9 mouse cellular contexts compared by ENCODE assay signal in genomic region chr10:51490691-51491090, GRCm38 (mm10). TPM values are rescaled to one million over a fixed set of nuclear protein-coding genes. Genes with fewer than 3 reads are reported as not detected.
DNase-seq lines count a peak whose midpoint lies in the region; ATAC-seq and TF ChIP-seq lines count a peak whose summit lies in the region.
"Not testable (repeated sequence)": the region's sequence is repeated elsewhere in the genome, so short reads cannot be mapped to it uniquely, and the experiment has no call there.
"Had no signal": no experiment of that assay in that cellular context is flagged by ENCODE, and none has a peak within 500 bp of the region (broad histone marks: within the 10 kb centered on the region; RNA-seq: fewer than 3 reads in every experiment).

TSS of gene Lilrb4a (plus strand) at chr10:51490956.

- not testable (repeated sequence) for TF ChIP-seq RAD21 in CH12.LX (IDR thresholded peaks at IDR 0.05; ENCODE audit: low read depth, low read length)

- H3K4me1 ChIP-seq in CH12.LX (ENCODE audit: control insufficient read depth in 1 of 2, insufficient read depth in 2 of 2); brown adipose tissue, adult 24 weeks (ENCODE audit: control insufficient read depth, insufficient read depth, insufficient read length, low read length); lung, postnatal 0 days (ENCODE audit: insufficient read depth, low read depth, low read length): not testable (repeated sequence)

- not testable (repeated sequence) for TF ChIP-seq CTCF in CH12.LX (conservative IDR thresholded peaks at IDR 0.05 in 1 of 2, IDR thresholded peaks at IDR 0.05 in 1 of 2; ENCODE audit: low read depth in 2 of 2, low read length in 2 of 2); lung, postnatal 0 days (IDR thresholded peaks at IDR 0.05)

- H3K36me3 ChIP-seq in CH12.LX (replicated peaks in 1 of 2; ENCODE audit: control insufficient read depth in 1 of 2, insufficient read depth in 1 of 2, low read length in 1 of 2); lung, postnatal 0 days (ENCODE audit: insufficient read depth, low read length): not testable (repeated sequence)

- H3K9ac ChIP-seq in CH12.LX (ENCODE audit: insufficient read depth, low read depth); lung, postnatal 0 days (replicated peaks; ENCODE audit: low read depth): not testable (repeated sequence)

- not testable (repeated sequence) for H3K9me3 ChIP-seq in CH12.LX (replicated peaks; ENCODE audit: low read length); lung, postnatal 0 days (ENCODE audit: low read length)

- H3K4me3 ChIP-seq in CH12.LX (replicated peaks in 1 of 3; ENCODE audit: low read depth in 2 of 3, low read length in 2 of 3, poor library complexity in 1 of 3) = peak within 1 kb of the TSS in 2 of 3 experiments; percentile 28 to 34
- peak within 1 kb of the TSS; percentile 11 for H3K4me3 ChIP-seq in brown adipose tissue, adult 24 weeks (ENCODE audit: insufficient read depth, low read depth, low read length)
- not testable (repeated sequence) for H3K4me3 ChIP-seq in lung, postnatal 0 days (ENCODE audit: low read depth, low read length)

- in situ Hi-C loops in CH12.LX (cut with MboI; ENCODE audit: low pct_ligation_motif_present, low pct_unique_long_range_greater_than_20kb, low sequenced_read_pairs) = not testable (repeated sequence)

- WGBS in lung, postnatal 0 days = no CpG with 5 or more reads among the region's 2 CpGs

- peak; percentile 97 for ATAC-seq in granulocyte monocyte progenitor cell, adult 5-6 weeks (replicated peaks; ENCODE audit: poor library complexity, severe bottlenecking)
- peak; percentile 93 for ATAC-seq in inflammation-experienced regulatory T-cells, adult 6 months
- peak; percentile 48 for ATAC-seq in lung, postnatal 0 days
- peak; percentile 89 for ATAC-seq in megakaryocyte, adult 5-6 weeks (ENCODE audit: poor library complexity, severe bottlenecking)
- ATAC-seq in neutrophil, adult 5-6 weeks (ENCODE audit: extremely low read depth, insufficient number of reproducible peaks, low FRiP score, poor library complexity, severe bottlenecking) = peak; percentile 90

- not testable (repeated sequence) for TF ChIP-seq EP300 in CH12.LX (IDR thresholded peaks at IDR 0.05; ENCODE audit: low read length); lung, postnatal 0 days (IDR thresholded peaks at IDR 0.05)

- not testable (repeated sequence) for H3K79me2 ChIP-seq in CH12.LX (replicated peaks; ENCODE audit: control insufficient read depth, extremely low read depth, insufficient read depth, poor library complexity, severe bottlenecking)

- dilution Hi-C loops in CH12.LX (cut with MboI; ENCODE audit: extremely low pct_ligation_motif_present, extremely low pct_unique_long_range_greater_than_20kb, low sequenced_read_pairs) = not testable (repeated sequence)

- H3K27me3 ChIP-seq in CH12.LX (replicated peaks); lung, postnatal 0 days (replicated peaks; ENCODE audit: insufficient read depth, low read length): not testable (repeated sequence)

- TF ChIP-seq POLR2A in CH12.LX (IDR thresholded peaks at IDR 0.05; ENCODE audit: low read depth, low read length) = not testable (repeated sequence)

- H3K27ac ChIP-seq in CH12.LX (ENCODE audit: insufficient read depth, low read depth); lung, postnatal 0 days (ENCODE audit: low read length): not testable (repeated sequence)
- H3K27ac ChIP-seq in brown adipose tissue, adult 24 weeks (replicated peaks; ENCODE audit: low read depth, low read length) = peak within 1 kb of the TSS; percentile 43; the same call in 1 of the 2 replicates

- not testable (repeated sequence) for H3K4me2 ChIP-seq in CH12.LX (ENCODE audit: insufficient read depth, low read depth, poor library complexity, severe bottlenecking); lung, postnatal 0 days (replicated peaks; ENCODE audit: low read depth, low read length)

- DNase-seq in 416B (ENCODE audit: low read depth) (peak; percentile 66), CH12.LX (ENCODE audit: extremely low read depth) (peak; percentile 27)
- not testable (repeated sequence) for DNase-seq in lung, postnatal 0 days (ENCODE audit: low spot score)

RNA-seq across cellular contexts. Expression of gene Lilrb4a, which starts in this region (rescaled TPM):
- total RNA-seq in CH12.LX (2012; rRNA removed) (2.8 and 4.1 TPM in 2 replicates), CH12.LX (2014; rRNA removed) (11.3 and 19.2 TPM in 2 replicates)
- 48.0 and 53.3 TPM in 2 replicates for polyA plus RNA-seq in CH12.LX (2012; ENCODE audit: insufficient read length, low read depth)
- polyA plus RNA-seq in brown adipose tissue, adult 24 weeks (2012; ENCODE audit: insufficient read depth, insufficient read length, missing spikeins) = 5.8 and 7.6 TPM in 2 replicates
- 5.7 and 10.6 TPM in 2 replicates for total RNA-seq in granulocyte monocyte progenitor cell, adult 5-6 weeks (2014; fragmentation: Nextera tagmentation)
- total RNA-seq in granulocyte monocyte progenitor cell, adult 5-6 weeks (2017) = 27.1 and 38.8 TPM in 2 replicates
- 100 to 1,000 TPM in 2 of 3 experiments, 10 to 100 TPM in 1; 81.6 to 259 (median 106) TPM for polyA plus RNA-seq in inflammation-experienced regulatory T-cells, adult 6 months (2017; shearing (Covaris generic))
- 25.0 and 26.6 TPM in 2 replicates for polyA plus RNA-seq in lung, postnatal 0 days (2015; fragmentation: Nextera tagmentation; extraction: Ambion mirVana)
- total RNA-seq in megakaryocyte, adult 5-6 weeks (2015) = 925 and 1,007 TPM in 2 replicates
- total RNA-seq in megakaryocyte, adult 5-6 weeks (2017) = 681 and 727 TPM in 2 replicates
- total RNA-seq in neutrophil, adult 5-6 weeks (2017) = 1,862 and 1,947 TPM in 2 replicates
- total RNA-seq: MEL had no signal

Comparison
In these comparisons a context has a peak if more than half of its experiments do, and no peak if none do; other contexts are left out.
1. RNA of gene Lilrb4a (total RNA-seq): 1,862 to 1,947 TPM in neutrophil, adult 5-6 weeks and 681 to 1,007 TPM in megakaryocyte, adult 5-6 weeks; 5.7 to 38.8 TPM in granulocyte monocyte progenitor cell, adult 5-6 weeks and 2.8 to 19.2 TPM in CH12.LX; every median in the first group is over 10 times any median in the second.
2. Peak in every context shown above with its lines, with median percentiles within 50 percentile points of each other: ATAC-seq.